Mouse (Mus musculus) liver, adult 2 months (tissue): Measurements from ENCODE around the gene Heph.

Source experiments
- CTCF ChIP-seq: fragments of 200-500 bp; IDR thresholded peaks from 2 replicates; pipeline ENCODE4 v1.5.1; 2011; ENCODE audit warnings: low read depth, low read length, control low read depth
- POLR2A ChIP-seq: fragments of 200-500 bp; IDR thresholded peaks from 2 replicates; pipeline ENCODE4 v1.6.1; 2011; ENCODE audit warnings: low read length, control low read depth; ENCODE audit not compliant: insufficient read depth; ENCODE audit errors: extremely low read depth

DNA sequence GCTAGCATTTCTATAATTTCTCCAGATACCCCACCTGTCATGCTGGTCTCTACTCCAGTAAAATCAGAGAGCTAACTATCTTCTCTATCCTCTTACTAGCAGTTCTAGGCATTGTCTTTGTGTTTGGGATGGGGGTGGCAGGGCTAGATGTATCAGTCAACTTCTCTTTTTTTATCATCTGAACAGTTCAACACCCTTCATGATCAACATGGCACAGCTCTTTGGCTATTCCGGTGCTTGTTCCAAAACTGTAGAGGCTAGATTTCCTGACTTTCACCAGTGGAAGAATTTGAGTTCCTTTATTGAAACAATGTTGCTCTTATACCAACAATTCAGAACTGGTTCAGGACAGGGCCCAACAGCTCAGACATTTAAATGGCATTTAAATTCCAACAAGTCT lies 38.2 kb upstream of the Heph start:
- TF ChIP-seq CTCF (no peak), POLR2A (no peak)
